Mouse (Mus musculus): ENCODE measurements around the gene Vmn1r135. TPM values are rescaled to one million over a fixed set of nuclear protein-coding genes. Genes with fewer than 3 reads are reported as not detected.
"Not testable (repeated sequence)": the region's sequence is repeated elsewhere in the genome, so short reads cannot be mapped to it uniquely, and the experiment has no call there.

Gene Vmn1r135
- not detected for total RNA-seq (2022)

DNA sequence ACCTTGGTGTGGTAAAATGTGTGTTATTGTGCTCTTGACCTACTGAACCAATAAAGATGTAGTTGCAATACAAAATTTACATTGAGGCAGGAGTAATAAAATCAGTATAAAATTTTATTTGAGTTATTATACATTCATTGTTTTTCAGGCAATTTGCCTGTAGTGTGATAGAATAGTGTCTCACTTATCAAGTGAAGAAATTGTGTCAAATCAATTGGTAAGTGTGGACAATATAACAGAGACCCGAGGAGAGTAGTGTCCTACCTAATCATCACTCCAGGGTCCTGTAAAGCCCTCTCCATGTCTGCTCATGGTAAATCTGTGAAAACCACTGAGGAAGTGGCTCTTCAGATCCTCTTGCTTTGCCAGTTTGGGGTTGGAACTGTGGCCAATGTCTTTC, at the start of gene Vmn1r135:
TSS of gene Vmn1r135 (plus strand) at position 301 of the 400 bp plus-strand sequence.
- not testable (repeated sequence) for DNase-seq

DNA sequence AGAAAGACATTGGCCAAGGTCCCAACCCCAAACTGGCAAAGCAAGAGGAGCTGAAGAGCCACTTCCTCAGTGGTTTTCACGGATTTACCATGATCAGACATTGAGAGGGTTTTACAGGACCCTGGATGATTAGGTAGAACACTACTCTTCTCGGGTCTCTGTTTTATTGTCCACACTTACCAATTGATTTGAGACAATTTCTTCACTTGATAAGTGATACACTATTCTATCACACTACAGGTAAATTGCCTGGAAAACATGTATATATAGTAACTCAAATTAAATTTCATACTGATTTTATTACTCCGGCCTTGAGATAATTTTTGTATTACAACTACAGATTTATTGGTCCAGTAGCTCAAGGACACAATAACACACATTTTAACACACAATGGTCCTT, 35.5 kb upstream of the Vmn1r135 start, which contains the start of gene Gm4177:
TSS of gene Gm4177 (minus strand) at position 101 of the 400 bp plus-strand sequence.
- not testable (repeated sequence) for DNase-seq

DNA sequence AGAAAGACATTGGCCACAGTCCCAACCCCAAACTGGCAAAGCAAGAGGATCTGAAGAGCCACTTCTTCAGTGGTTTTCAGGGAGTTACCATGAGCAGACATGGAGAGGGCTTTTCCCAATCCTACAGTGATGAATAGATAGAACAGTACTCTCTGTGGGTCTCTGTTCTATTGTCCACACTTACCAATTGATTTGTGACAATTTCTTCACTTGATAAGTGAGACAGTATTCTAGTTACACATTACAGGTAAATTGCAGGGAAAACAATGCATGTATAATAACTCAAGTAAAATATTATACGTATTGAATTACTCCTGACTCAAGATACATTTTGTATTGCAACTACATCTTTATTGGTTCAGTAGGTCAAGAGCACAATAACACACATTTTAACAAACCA, 12.0 kb downstream of the Vmn1r135 start, which contains the start of gene Gm5725:
TSS of gene Gm5725 (minus strand) at position 101 of the 400 bp plus-strand sequence.
- DNase-seq, result not testable (repeated sequence)

Other genes with a start within 250 kb of the Vmn1r135 start
- gene Vmn1r132, start 218.3 kb upstream of the Vmn1r135 start, total RNA-seq (2022), result not detected
- gene Gm4175, start 70.9 kb upstream of the Vmn1r135 start, total RNA-seq (2022), result not detected
- not detected for gene Gm4177, start 35.6 kb upstream of the Vmn1r135 start, total RNA-seq (2022)
- gene Gm5725, start 11.9 kb downstream of the Vmn1r135 start, total RNA-seq (2022), result not detected
- gene Gm5891, start 88.9 kb downstream of the Vmn1r135 start, total RNA-seq (2022), result not detected
- not detected for gene Vmn1r137, start 162.2 kb downstream of the Vmn1r135 start, total RNA-seq (2022)
- not detected for gene Vmn1r138, start 196.5 kb downstream of the Vmn1r135 start, total RNA-seq (2022)
- not detected for gene Gm6176, start 224.0 kb downstream of the Vmn1r135 start, total RNA-seq (2022)
- not detected for gene Vmn1r139, start 236.7 kb downstream of the Vmn1r135 start, total RNA-seq (2022)

Data from adrenal gland, adult 8-10 months (tissue).